Mouse (Mus musculus): ENCODE measurements at regions not wholly inside any gene's neighbourhood (a gene's known extent, or its start where the extent isn't known, plus 50 kb on each side); places are given as distances from the start of the nearest gene placed in this dataset.
A peak's percentile ranks its signal among the peaks of the same experiment; 100 is the strongest.

DNA sequence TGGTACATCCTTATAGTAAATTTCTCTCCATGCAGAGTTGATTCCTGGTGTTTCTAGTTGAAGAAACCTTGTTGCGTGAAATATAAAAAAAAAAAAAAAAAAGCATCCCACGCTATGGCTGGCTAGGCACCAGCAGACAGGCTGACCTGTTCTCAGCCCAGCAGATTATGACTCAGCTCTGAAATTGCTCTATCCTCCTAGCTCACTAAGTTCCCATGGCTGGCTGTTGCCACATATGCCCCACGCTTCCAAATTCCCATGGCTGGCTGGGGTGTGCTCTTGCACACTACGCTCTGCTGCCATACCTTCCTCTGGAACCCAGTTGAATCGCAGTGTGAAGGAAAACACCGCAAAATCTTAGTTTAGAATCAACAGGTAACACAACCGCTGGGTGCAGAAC lies 270.1 kb downstream of the Mid1ip1 start:
- Histone ChIP-seq H3K4me1 (ENCODE audit: control insufficient read depth, insufficient read depth, low read length) (no peaks in the 10 kb centered on the region), H3K27me3 (ENCODE audit: control insufficient read depth, insufficient read depth, low read length) (no peaks in the 10 kb centered on the region), H3K4me3 (ENCODE audit: low read length) (no peak overlapping the region), H3K9me3 (ENCODE audit: control insufficient read depth, low read length) (no peaks in the 10 kb centered on the region), H3K27ac (ENCODE audit: low read depth, low read length) (no peak overlapping the region), H3K36me3 (ENCODE audit: control insufficient read depth, insufficient read depth, low read length) (no peaks in the 10 kb centered on the region), H3K9ac (ENCODE audit: low read depth, low read length) (no peak overlapping the region), H3K4me2 (replicated peaks; ENCODE audit: low read depth, low read length) (no peak overlapping the region)
- ATAC-seq (ENCODE audit: low FRiP score, low TSS enrichment) = no peak
- 82% methylated on average over 7 of the region's 7 CpGs for WGBS

DNA sequence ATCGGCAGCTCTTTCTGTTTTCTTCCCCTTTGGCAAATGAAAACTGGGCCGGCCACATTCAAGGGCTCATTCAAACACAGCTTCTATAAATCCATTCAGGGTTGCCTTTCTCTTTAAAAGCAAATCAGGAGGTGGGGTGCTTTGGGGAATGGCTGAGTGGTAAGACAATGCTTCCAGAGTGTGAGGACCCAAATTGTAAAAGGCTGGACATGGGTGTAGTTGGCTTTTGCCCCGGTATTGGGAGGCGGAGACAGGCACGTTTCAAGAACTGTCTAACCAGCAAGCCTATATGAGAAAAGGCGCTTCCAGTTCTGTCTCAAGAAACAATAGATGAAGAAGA lies 277.0 kb downstream of the Mid1ip1 start:
- Histone ChIP-seq H3K27ac (ENCODE audit: low read depth, low read length) (no peak overlapping the region), H3K4me2 (replicated peaks; ENCODE audit: low read depth, low read length) (peak overlapping the region; percentile 42; the same call in 1 of the 2 replicates), H3K4me1 (ENCODE audit: control insufficient read depth, insufficient read depth, low read length) (peaks cover 4% of the 10 kb centered on the region; the same call in 1 of the 2 replicates), H3K36me3 (ENCODE audit: control insufficient read depth, insufficient read depth, low read length) (no peaks in the 10 kb centered on the region), H3K27me3 (ENCODE audit: control insufficient read depth, insufficient read depth, low read length) (no peaks in the 10 kb centered on the region), H3K9me3 (ENCODE audit: control insufficient read depth, low read length) (no peaks in the 10 kb centered on the region), H3K4me3 (ENCODE audit: low read length) (no peak overlapping the region), H3K9ac (ENCODE audit: low read depth, low read length) (no peak overlapping the region)
- WGBS = 49% methylated on average over 6 of the region's 6 CpGs
- ATAC-seq (ENCODE audit: low FRiP score, low TSS enrichment) = no peak

DNA sequence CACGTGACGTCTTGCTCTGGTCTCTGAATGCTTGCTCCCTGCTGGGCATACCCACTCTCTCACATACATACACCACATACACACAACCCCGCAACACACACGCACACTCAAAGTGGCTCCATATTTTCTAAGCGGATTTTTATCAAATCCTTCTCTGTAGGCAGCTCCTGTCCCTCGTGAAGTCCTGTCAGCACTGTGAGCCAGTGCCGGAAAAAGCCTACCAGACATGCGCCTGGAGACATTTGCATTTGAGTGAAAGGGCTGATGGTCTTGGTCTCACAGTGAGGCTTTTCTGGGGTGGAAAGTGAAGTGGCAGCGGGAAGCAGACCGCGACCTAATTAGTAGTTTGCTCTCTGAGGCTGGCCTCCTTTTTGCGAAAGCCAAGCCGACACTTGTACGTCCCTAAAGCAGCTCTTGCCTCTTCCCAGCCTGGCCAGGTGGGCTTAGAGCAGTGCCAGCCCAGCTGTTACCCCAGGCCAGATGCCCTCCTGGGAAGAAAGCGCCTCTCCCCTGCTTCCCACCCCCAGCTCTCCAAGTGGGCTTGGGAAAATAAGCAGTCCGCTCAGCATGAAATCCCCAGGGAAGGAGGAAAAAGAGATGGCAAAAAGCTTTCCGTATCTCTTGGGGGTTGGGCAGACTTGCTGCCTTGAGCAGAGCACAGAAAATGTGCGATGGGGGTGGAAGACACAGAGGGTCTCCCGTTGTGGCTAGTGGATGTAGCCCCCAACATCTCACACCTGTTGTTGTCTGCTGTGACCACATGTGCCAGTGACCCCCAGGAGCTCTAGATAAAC lies 277.6 kb downstream of the Mid1ip1 start:
- Histone ChIP-seq H3K4me2 (replicated peaks; ENCODE audit: low read depth, low read length) (peak overlapping the region; percentile 42), H3K9ac (ENCODE audit: low read depth, low read length) (peak overlapping the region; percentile 31; the same call in 1 of the 2 replicates), H3K9me3 (ENCODE audit: control insufficient read depth, low read length) (no peaks in the 10 kb centered on the region), H3K27ac (ENCODE audit: low read depth, low read length) (peak overlapping the region; percentile 37; the same call in 1 of the 2 replicates), H3K4me3 (ENCODE audit: low read length) (peak overlapping the region; percentile 23), H3K4me1 (ENCODE audit: control insufficient read depth, insufficient read depth, low read length) (peaks cover 4% of the 10 kb centered on the region; the same call in 1 of the 2 replicates), H3K27me3 (ENCODE audit: control insufficient read depth, insufficient read depth, low read length) (no peaks in the 10 kb centered on the region), H3K36me3 (ENCODE audit: control insufficient read depth, insufficient read depth, low read length) (no peaks in the 10 kb centered on the region)
- ATAC-seq (ENCODE audit: low FRiP score, low TSS enrichment) = peak; percentile 49; the same call in 1 of the 2 replicates
- WGBS = 33% methylated on average over 19 of the region's 19 CpGs

DNA sequence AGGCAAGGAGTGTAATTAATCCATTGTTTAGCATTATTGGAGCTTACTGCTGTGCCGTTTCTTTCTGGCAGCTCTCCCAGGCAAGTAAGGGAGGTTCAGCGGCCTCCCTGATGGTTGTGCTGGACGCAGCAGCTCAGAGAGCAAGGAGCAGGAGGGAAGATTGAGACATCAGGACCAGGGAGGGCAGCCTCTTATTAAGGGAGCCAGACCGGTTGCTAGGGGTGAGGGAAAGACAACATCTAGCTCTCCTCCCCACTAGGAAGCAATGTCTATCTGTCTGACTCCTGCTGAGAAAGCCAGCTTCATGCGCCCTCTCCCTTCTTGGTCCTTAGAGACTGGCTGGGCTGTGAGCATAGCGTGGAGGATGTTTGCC lies 278.2 kb downstream of the Mid1ip1 start:
- Histone ChIP-seq H3K9ac (ENCODE audit: low read depth, low read length) (0 out of 2 replicates have a peak overlapping the region, but pooled peaks have one; percentile 31), H3K4me1 (ENCODE audit: control insufficient read depth, insufficient read depth, low read length) (peaks cover 4% of the 10 kb centered on the region; the same call in 1 of the 2 replicates), H3K27me3 (ENCODE audit: control insufficient read depth, insufficient read depth, low read length) (no peaks in the 10 kb centered on the region), H3K9me3 (ENCODE audit: control insufficient read depth, low read length) (no peaks in the 10 kb centered on the region), H3K4me3 (ENCODE audit: low read length) (no peak overlapping the region), H3K27ac (ENCODE audit: low read depth, low read length) (peak overlapping the region; percentile 37; the same call in 1 of the 2 replicates), H3K4me2 (replicated peaks; ENCODE audit: low read depth, low read length) (peak overlapping the region; percentile 42), H3K36me3 (ENCODE audit: control insufficient read depth, insufficient read depth, low read length) (no peaks in the 10 kb centered on the region)
- peak; percentile 72 for ATAC-seq (ENCODE audit: low FRiP score, low TSS enrichment)
- 43% methylated on average over 6 of the region's 6 CpGs for WGBS

DNA sequence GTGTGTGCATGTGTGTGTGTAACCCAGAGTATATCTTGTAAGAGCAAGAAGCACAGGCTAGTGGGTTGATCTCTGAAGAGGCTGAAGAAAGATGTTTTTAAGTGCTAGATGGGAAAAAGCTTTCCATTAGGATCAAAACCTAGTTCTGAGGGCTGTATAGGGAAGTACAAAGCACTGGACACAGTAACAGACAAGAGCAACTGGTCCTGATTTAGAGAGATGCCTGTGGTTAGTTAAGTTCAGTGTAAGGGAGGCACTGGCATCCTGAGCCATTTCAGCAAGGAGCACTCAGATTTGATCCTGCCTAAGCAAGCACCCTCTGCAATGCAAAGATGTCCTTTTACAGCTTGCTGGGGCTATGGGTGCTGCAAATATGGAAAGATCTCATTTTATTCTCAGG lies 280.1 kb downstream of the Mid1ip1 start:
- peaks cover 4% of the 10 kb centered on the region; the same call in 1 of the 2 replicates for H3K4me1 ChIP-seq (ENCODE audit: control insufficient read depth, insufficient read depth, low read length)

DNA sequence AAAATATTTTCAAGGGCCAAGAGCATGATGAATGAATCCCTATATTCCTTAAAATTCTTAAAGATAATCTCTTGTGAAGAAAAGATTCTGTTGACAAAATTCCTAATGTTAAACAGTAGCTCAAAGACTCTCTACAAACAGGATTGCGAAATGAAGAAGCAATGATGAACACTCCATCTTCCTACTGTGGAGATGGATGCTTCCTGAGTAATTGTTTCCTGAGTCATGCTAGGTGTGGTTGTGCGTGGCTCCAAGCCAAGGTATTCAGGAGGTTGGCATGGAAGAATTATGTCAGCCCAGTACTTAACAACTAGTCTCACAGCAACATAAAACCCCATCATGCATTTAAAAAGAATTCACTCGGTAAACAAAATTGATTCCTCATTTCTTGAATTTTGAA lies 286.4 kb downstream of the Mid1ip1 start:
- Histone ChIP-seq H3K36me3 (ENCODE audit: control insufficient read depth, insufficient read depth, low read length) (no peaks in the 10 kb centered on the region), H3K4me2 (replicated peaks; ENCODE audit: low read depth, low read length) (no peak overlapping the region), H3K27ac (ENCODE audit: low read depth, low read length) (no peak overlapping the region), H3K4me3 (ENCODE audit: low read length) (no peak overlapping the region), H3K4me1 (ENCODE audit: control insufficient read depth, insufficient read depth, low read length) (no peaks in the 10 kb centered on the region), H3K27me3 (ENCODE audit: control insufficient read depth, insufficient read depth, low read length) (no peaks in the 10 kb centered on the region), H3K9ac (ENCODE audit: low read depth, low read length) (no peak overlapping the region), H3K9me3 (ENCODE audit: control insufficient read depth, low read length) (no peaks in the 10 kb centered on the region)
- ATAC-seq (ENCODE audit: low FRiP score, low TSS enrichment) = no peak
- 80% methylated on average over 3 of the region's 3 CpGs for WGBS

More for the DNA sequence above, 280.1 kb downstream of the Mid1ip1 start:
- Histone ChIP-seq H3K9me3 (ENCODE audit: control insufficient read depth, low read length) (no peaks in the 10 kb centered on the region), H3K36me3 (ENCODE audit: control insufficient read depth, insufficient read depth, low read length) (no peaks in the 10 kb centered on the region), H3K4me3 (ENCODE audit: low read length) (no peak overlapping the region), H3K27me3 (ENCODE audit: control insufficient read depth, insufficient read depth, low read length) (no peaks in the 10 kb centered on the region), H3K9ac (ENCODE audit: low read depth, low read length) (no peak overlapping the region), H3K4me2 (replicated peaks; ENCODE audit: low read depth, low read length) (no peak overlapping the region), H3K27ac (ENCODE audit: low read depth, low read length) (no peak overlapping the region)
- ATAC-seq (ENCODE audit: low FRiP score, low TSS enrichment) = no peak

DNA sequence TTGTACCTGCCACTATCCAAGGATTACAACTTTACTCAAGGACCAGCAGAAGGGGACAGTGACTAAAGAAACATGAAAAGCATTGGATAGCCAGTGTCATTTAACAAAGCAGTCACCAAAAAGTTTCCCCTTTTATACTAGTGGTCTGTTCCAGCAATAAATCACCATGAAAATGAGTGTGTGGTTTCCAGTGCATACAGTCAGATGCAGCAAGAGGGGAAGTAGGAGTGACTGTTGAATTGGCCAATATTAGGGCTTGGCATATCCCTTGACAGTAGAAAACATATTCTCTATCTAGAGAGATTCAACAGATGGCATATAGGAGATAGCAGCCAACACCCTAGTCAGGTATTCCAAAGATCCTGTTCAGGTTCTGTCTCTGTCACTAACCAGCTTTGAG lies 259.8 kb upstream of the H2al1a start:
- H3K27ac ChIP-seq (ENCODE audit: low read depth, low read length) = no peak overlapping the region
- no peak overlapping the region for H3K4me2 ChIP-seq (replicated peaks; ENCODE audit: low read depth, low read length)
- no peak overlapping the region for H3K4me3 ChIP-seq (ENCODE audit: low read length)
- H3K36me3 ChIP-seq (ENCODE audit: control insufficient read depth, insufficient read depth, low read length) = no peaks in the 10 kb centered on the region
- H3K9ac ChIP-seq (ENCODE audit: low read depth, low read length) = no peak overlapping the region
- no peaks in the 10 kb centered on the region for H3K4me1 ChIP-seq (ENCODE audit: control insufficient read depth, insufficient read depth, low read length)
- H3K9me3 ChIP-seq (ENCODE audit: control insufficient read depth, low read length) = no peaks in the 10 kb centered on the region
- no peak for ATAC-seq (ENCODE audit: low FRiP score, low TSS enrichment)
- no peaks in the 10 kb centered on the region for H3K27me3 ChIP-seq (ENCODE audit: control insufficient read depth, insufficient read depth, low read length)

DNA sequence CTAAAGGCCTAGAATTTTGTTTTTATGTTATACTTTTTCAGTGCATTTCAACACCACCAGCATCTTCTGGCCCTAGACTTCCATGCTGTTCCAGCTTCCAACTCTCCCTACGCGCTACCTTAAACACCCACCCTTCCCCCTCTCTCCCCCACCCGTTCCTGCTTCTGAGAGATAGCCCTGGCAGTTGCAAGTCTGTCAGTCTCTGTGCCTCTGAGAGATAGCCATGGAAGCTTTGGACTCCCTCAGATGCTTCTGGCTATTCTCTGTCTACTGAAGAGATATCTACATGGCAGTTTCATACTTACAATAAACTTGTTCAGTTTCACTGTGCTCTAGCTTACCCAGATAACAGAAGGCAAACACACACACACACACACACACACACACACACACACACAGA lies 252.3 kb upstream of the H2al1a start:
- Histone ChIP-seq H3K4me3 (ENCODE audit: low read length) (no peak overlapping the region), H3K4me2 (replicated peaks; ENCODE audit: low read depth, low read length) (no peak overlapping the region), H3K27ac (ENCODE audit: low read depth, low read length) (no peak overlapping the region), H3K36me3 (ENCODE audit: control insufficient read depth, insufficient read depth, low read length) (no peaks in the 10 kb centered on the region), H3K9ac (ENCODE audit: low read depth, low read length) (no peak overlapping the region), H3K4me1 (ENCODE audit: control insufficient read depth, insufficient read depth, low read length) (no peaks in the 10 kb centered on the region), H3K9me3 (ENCODE audit: control insufficient read depth, low read length) (no peaks in the 10 kb centered on the region), H3K27me3 (ENCODE audit: control insufficient read depth, insufficient read depth, low read length) (no peaks in the 10 kb centered on the region)
- WGBS = 85% methylated on average over 3 of the region's 3 CpGs
- no peak for ATAC-seq (ENCODE audit: low FRiP score, low TSS enrichment)

DNA sequence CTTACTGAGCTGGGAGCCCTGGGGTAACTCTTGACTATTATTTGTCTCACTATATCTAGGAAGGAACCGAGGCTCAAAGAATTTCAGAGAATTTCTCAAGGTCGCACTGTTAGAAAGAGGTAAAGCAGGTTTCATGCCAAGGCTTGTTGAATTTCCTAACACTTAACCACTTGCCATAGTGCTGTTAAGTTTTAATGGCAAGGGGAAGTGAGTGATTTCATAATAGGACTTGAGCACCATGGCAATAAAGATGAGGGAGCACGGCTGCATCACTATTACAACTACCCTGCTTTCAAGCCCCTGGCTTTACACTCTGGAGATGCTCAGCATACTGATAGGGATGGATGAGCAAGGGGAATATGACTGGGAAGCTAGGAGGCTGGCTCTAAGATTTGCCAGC lies 216.9 kb upstream of the H2al1a start:
- no peak overlapping the region for H3K27ac ChIP-seq (ENCODE audit: low read depth, low read length)
- H3K27me3 ChIP-seq (ENCODE audit: control insufficient read depth, insufficient read depth, low read length) = peaks cover 6% of the 10 kb centered on the region; the same call in 1 of the 2 replicates
- no peak for ATAC-seq (ENCODE audit: low FRiP score, low TSS enrichment)
- H3K4me2 ChIP-seq (replicated peaks; ENCODE audit: low read depth, low read length) = no peak overlapping the region
- no peaks in the 10 kb centered on the region for H3K36me3 ChIP-seq (ENCODE audit: control insufficient read depth, insufficient read depth, low read length)
- no peak overlapping the region for H3K4me3 ChIP-seq (ENCODE audit: low read length)
- no peaks in the 10 kb centered on the region for H3K9me3 ChIP-seq (ENCODE audit: control insufficient read depth, low read length)
- H3K4me1 ChIP-seq (ENCODE audit: control insufficient read depth, insufficient read depth, low read length) = no peaks in the 10 kb centered on the region
- 66% methylated on average over 3 of the region's 3 CpGs for WGBS
- H3K9ac ChIP-seq (ENCODE audit: low read depth, low read length) = no peak overlapping the region
